Mouse (Mus musculus) liver, adult 2 months (tissue): ENCODE measurements at regions not wholly inside any gene's neighbourhood (a gene's known extent, or its start where the extent isn't known, plus 50 kb on each side); places are given as distances from the start of the nearest gene placed in this dataset.

Source experiments
- DNase-seq: peaks from one replicate; pipeline ENCODE4 v3.0.0-alpha.2; 2011; ENCODE audit warnings: low read depth, low spot score; ENCODE audit errors: extremely low read depth
- H3K27ac ChIP-seq: fragments of 200-500 bp; replicated peaks from 2 replicates; pipeline ENCODE4 v1.5.1; 2012; ENCODE audit warnings: low read depth, mild to moderate bottlenecking, control low read depth, inconsistent platforms, low read length; ENCODE audit not compliant: insufficient read depth
- H3K27me3 ChIP-seq: fragments of 200-500 bp; 2 replicates; pipeline ENCODE4 v1.6.1; 2012; ENCODE audit warnings: mild to moderate bottlenecking, moderate library complexity, low read length, inconsistent platforms; ENCODE audit not compliant: control insufficient read depth, insufficient read depth
- H3K36me3 ChIP-seq: fragments of 200-500 bp; 2 replicates; pipeline ENCODE4 v1.6.1; 2012; ENCODE audit warnings: low read length, inconsistent platforms; ENCODE audit not compliant: control insufficient read depth, insufficient read depth
- H3K4me1 ChIP-seq: fragments of 200-500 bp; 2 replicates; pipeline ENCODE4 v1.6.1; 2011; ENCODE audit warnings: low read length; ENCODE audit not compliant: control insufficient read depth, insufficient read depth
- H3K4me3 ChIP-seq: fragments of 200-500 bp; 2 replicates; pipeline ENCODE4 v1.5.1; 2011; ENCODE audit warnings: low read depth, mild to moderate bottlenecking, control low read depth, low read length, moderate library complexity; ENCODE audit not compliant: insufficient read depth
- H3K79me2 ChIP-seq: fragments of 200-500 bp; 2 replicates; pipeline ENCODE4 v1.6.1; 2012; ENCODE audit warnings: inconsistent platforms, mild to moderate bottlenecking, low read length, moderate library complexity; ENCODE audit not compliant: control insufficient read depth, insufficient read depth
- H3K9ac ChIP-seq: fragments of 200-500 bp; 2 replicates; pipeline ENCODE4 v1.6.1; 2012; ENCODE audit warnings: low read depth, mild to moderate bottlenecking, control low read depth, inconsistent platforms, low read length
- CTCF ChIP-seq: fragments of 200-500 bp; IDR thresholded peaks from 2 replicates; pipeline ENCODE4 v1.5.1; 2011; ENCODE audit warnings: low read depth, low read length, control low read depth
- POLR2A ChIP-seq: fragments of 200-500 bp; IDR thresholded peaks from 2 replicates; pipeline ENCODE4 v1.6.1; 2011; ENCODE audit warnings: low read length, control low read depth; ENCODE audit not compliant: insufficient read depth; ENCODE audit errors: extremely low read depth
- WGBS: fragments of 180-500 bp; shearing (Covaris S2); methylation state at CpG from one replicate; pipeline ENCODE4 v1.1.7; 2018; 5-methylcytosine and 5-hydroxymethylcytosine counted together

GRCm38 (mm10) chr12:36943903-36944302 is 164.4 kb upstream of the Meox2 start:
- Histone ChIP-seq H3K36me3 (no peaks in the 10 kb centered on the region), H3K27me3 (no peaks in the 10 kb centered on the region), H3K4me1 (no peaks in the 10 kb centered on the region), H3K4me3 (no peak overlapping the region), H3K79me2 (no peaks in the 10 kb centered on the region), H3K27ac (no peak overlapping the region), H3K9ac (no peak overlapping the region)
- DNase-seq, result no peak
- TF ChIP-seq CTCF (no peak), POLR2A (no peak)
- WGBS, result 92% methylated on average over 1 of the region's 1 CpGs

GRCm38 (mm10) chr12:36945964-36946363 is 162.4 kb upstream of the Meox2 start:
- peak; percentile 66 for DNase-seq
- no peak for TF ChIP-seq CTCF
- TF ChIP-seq POLR2A, result no peak
- WGBS, result 27% methylated on average over 1 of the region's 1 CpGs
- Histone ChIP-seq H3K9ac (no peak overlapping the region), H3K4me3 (no peak overlapping the region), H3K79me2 (no peaks in the 10 kb centered on the region), H3K27ac (no peak overlapping the region), H3K4me1 (no peaks in the 10 kb centered on the region), H3K27me3 (no peaks in the 10 kb centered on the region), H3K36me3 (no peaks in the 10 kb centered on the region)

GRCm38 (mm10) chr12:36947902-36948301 is 160.4 kb upstream of the Meox2 start:
- H3K4me1 ChIP-seq, result no peaks in the 10 kb centered on the region
- H3K27ac ChIP-seq, result no peak overlapping the region
- WGBS, result 98% methylated on average over 3 of the region's 3 CpGs
- no peak overlapping the region for H3K4me3 ChIP-seq
- no peak for DNase-seq
- no peaks in the 10 kb centered on the region for H3K36me3 ChIP-seq
- H3K9ac ChIP-seq, result no peak overlapping the region
- no peaks in the 10 kb centered on the region for H3K79me2 ChIP-seq
- no peaks in the 10 kb centered on the region for H3K27me3 ChIP-seq
- TF ChIP-seq POLR2A (no peak), CTCF (no peak)

GRCm38 (mm10) chr12:36949096-36949738 is 159.1 kb upstream of the Meox2 start:
- Histone ChIP-seq H3K4me3 (no peak overlapping the region), H3K79me2 (no peaks in the 10 kb centered on the region), H3K27ac (no peak overlapping the region), H3K36me3 (no peaks in the 10 kb centered on the region), H3K27me3 (no peaks in the 10 kb centered on the region), H3K4me1 (no peaks in the 10 kb centered on the region), H3K9ac (no peak overlapping the region)
- no peak for DNase-seq
- 70% methylated on average over 2 of the region's 2 CpGs for WGBS
- TF ChIP-seq POLR2A (no peak), CTCF (no peak)

DNA sequence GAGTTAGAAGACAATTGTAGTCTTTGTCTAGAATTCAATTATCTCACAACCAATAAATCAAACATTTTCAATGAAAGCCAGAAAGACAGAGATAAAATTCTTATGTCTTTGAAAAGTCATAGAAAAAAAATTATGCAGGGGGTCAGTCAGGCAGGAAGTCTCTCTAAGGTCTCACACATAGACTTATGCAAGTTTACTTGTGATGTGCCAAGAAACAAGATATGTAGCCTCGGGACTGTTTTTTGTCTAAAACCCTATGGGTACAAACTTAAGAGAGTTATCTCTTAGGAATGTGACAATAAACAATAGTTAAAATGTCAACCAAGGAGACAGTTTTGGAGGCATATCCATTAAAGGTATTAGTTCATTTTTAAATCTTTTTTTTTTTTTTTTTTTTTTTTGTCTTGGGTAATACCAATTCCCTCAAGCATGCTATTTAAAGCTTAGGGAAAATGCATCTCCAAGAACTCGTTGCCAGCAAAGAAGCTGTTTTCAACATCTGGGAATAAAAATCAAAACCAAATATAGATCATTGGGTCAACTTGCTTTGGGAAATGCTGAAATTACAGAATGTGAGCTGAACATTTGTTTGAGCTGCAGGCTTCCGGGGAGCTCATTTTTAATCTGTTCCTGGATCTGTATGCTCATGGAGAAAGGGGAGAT is 133.8 kb upstream of the Meox2 start:
- DNase-seq, result no peak
- H3K27ac ChIP-seq, result no peak overlapping the region
- no peak overlapping the region for H3K4me3 ChIP-seq
- H3K27me3 ChIP-seq, result no peaks in the 10 kb centered on the region
- no peak overlapping the region for H3K9ac ChIP-seq
- WGBS, result 67% methylated on average over 3 of the region's 3 CpGs
- H3K36me3 ChIP-seq, result no peaks in the 10 kb centered on the region
- H3K4me1 ChIP-seq, result no peaks in the 10 kb centered on the region
- no peaks in the 10 kb centered on the region for H3K79me2 ChIP-seq
- TF ChIP-seq CTCF (no peak), POLR2A (no peak)

DNA sequence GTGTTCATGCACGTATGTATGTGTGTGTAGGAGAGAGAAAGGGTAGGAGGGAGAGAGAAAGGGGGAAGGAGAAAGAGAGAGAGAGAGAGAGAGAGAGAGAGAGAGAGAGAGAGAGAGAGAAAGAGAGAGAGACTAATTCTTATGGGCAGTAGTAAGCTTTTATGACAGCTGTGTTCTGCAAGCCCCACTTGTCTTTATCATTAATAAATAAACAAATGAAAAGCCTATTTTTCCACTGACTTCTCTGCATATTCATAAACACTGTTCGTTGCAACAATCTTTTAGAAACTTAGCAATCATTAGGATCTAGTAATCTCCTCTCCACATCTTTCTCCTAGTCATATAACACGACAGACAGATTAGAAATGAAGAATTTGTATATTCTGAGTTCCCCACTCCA is 131.2 kb upstream of the Meox2 start:
- H3K79me2 ChIP-seq, result no peaks in the 10 kb centered on the region
- H3K27me3 ChIP-seq, result no peaks in the 10 kb centered on the region
- no peak overlapping the region for H3K27ac ChIP-seq
- no peaks in the 10 kb centered on the region for H3K4me1 ChIP-seq
- TF ChIP-seq POLR2A (no peak), CTCF (no peak)
- DNase-seq, result no peak
- H3K4me3 ChIP-seq, result no peak overlapping the region
- H3K36me3 ChIP-seq, result no peaks in the 10 kb centered on the region
- 52% methylated on average over 3 of the region's 3 CpGs for WGBS
- H3K9ac ChIP-seq, result no peak overlapping the region
